Mouse (Mus musculus) lung, embryonic 14.5 days (tissue): ENCODE results near the gene L3hypdh. TPM values are rescaled to one million over a fixed set of nuclear protein-coding genes. Genes with fewer than 3 reads are reported as not detected.

Experiments used
- ATAC-seq: fragments of 200-750 bp; cut with Nextera tagmentation; 2 replicates; pipeline ENCODE4 v1.8.0; 2017; ENCODE audit warnings: mild to moderate bottlenecking, moderate TSS enrichment, moderate library complexity; ENCODE audit not compliant: insufficient read depth
- DNase-seq: peaks from one replicate; pipeline ENCODE4 v3.0.0-alpha.2; 2015
- H3K27ac ChIP-seq: fragments of 300-500 bp; sonication (generic); 2 replicates; pipeline ENCODE4 v1.5.1; 2014; ENCODE audit warnings: low read depth, mild to moderate bottlenecking, moderate library complexity
- H3K27me3 ChIP-seq: fragments of 300-500 bp; sonication (generic); 2 replicates; pipeline ENCODE4 v1.6.1; 2014; ENCODE audit warnings: low read length, control low read depth; ENCODE audit not compliant: insufficient read depth
- H3K36me3 ChIP-seq: fragments of 300-500 bp; sonication (generic); 2 replicates; pipeline ENCODE4 v1.6.1; 2014; ENCODE audit warnings: control low read depth; ENCODE audit not compliant: insufficient read depth
- H3K4me1 ChIP-seq: fragments of 300-500 bp; sonication (generic); 2 replicates; pipeline ENCODE4 v1.6.1; 2014; ENCODE audit warnings: antibody characterized with exemption, control low read depth; ENCODE audit not compliant: insufficient read depth
- H3K4me2 ChIP-seq: fragments of 300-500 bp; sonication (generic); 2 replicates; pipeline ENCODE4 v1.6.1; 2014; ENCODE audit warnings: mild to moderate bottlenecking
- H3K4me3 ChIP-seq: fragments of 300-500 bp; sonication (generic); 2 replicates; pipeline ENCODE4 v1.5.1; 2014; ENCODE audit warnings: low read depth, low read length
- H3K9ac ChIP-seq: fragments of 300-500 bp; sonication (generic); 2 replicates; pipeline ENCODE4 v1.6.1; 2014
- H3K9me3 ChIP-seq: fragments of 300-500 bp; sonication (generic); 2 replicates; pipeline ENCODE4 v1.6.1; 2016; ENCODE audit warnings: low read depth, low read length, control low read depth
- CTCF ChIP-seq: IDR thresholded peaks from 2 replicates; pipeline ENCODE4 v1.5.1; 2016; ENCODE audit warnings: antibody characterized with exemption, low read depth
- WGBS: fragments of 180-500 bp; shearing (Covaris S2); extraction: QIAGEN DNeasy Blood & Tissue Kit; methylation state at CpG from one replicate; pipeline ENCODE4 v1.1.7; 2014; 5-methylcytosine and 5-hydroxymethylcytosine counted together
- polyA plus RNA-seq: library from polyadenylated mRNA; unstranded; fragments of >200 nt; fragmentation: Nextera tagmentation; extraction: Ambion mirVana; gene quantifications from 2 replicates; pipeline ENCODE4 v1.2.1, GENCODE M21; 2014

L3hypdh gene
- 25.0 and 25.2 TPM in 2 replicates for polyA plus RNA-seq

DNA sequence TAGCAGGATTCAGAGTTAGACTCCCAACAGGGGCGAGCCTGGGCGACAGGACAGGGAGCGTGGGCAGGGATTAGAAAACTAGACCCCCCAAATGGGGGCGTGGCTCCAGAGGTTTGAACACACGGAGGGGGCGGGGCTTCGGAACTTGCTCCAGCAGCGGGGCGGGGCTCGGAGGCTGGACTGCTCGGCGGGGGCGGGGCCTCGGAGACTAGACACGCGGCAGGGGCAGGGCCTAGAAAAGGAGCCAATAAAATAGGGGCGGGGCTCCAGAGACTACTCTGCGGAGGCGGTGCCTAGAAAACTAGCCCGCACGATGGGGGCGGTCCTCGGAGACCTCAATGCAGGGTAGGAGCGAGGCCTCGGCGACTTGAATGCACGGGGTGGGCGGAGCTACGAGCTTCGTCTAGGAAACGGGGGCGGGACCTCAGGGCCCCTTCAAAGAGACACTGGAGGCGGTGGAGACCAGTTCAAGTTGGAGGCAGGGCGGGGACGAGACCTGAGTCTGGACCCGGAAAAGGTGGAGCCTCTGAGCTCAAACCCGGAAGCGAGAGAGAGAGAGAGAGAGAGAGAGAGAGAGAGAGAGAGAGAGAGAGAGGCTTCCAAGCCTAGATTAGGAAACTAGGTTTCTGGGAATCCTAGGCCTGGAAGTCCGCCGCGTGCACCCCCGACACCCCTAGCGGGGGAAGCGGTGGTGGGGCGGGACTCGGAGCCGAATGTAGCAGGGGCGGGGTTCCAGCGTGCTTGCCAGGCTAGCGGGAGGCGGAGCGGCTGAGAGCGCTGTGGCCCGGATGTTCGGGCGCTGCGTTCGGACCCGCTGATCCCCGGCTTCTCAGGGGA is at the start of gene L3hypdh, which contains the start of gene Jkamp:
Gene L3hypdh, minus strand, starts transcription at position 111 of the 837 bp plus-strand sequence.
Gene Jkamp, plus strand, starts transcription at position 261 of the 837 bp plus-strand sequence.
- peak within 1 kb of the TSS; percentile 89 for H3K4me2 ChIP-seq
- peaks cover 5% of the 10 kb centered on the region for H3K4me1 ChIP-seq
- H3K27ac ChIP-seq: peak within 1 kb of the TSS; percentile 95
- peak; percentile 97 for ATAC-seq
- H3K27me3 ChIP-seq: no peaks in the 10 kb centered on the region
- H3K4me3 ChIP-seq: peak within 1 kb of the TSS; percentile 64
- peak within 1 kb of the TSS; percentile 77 for H3K9ac ChIP-seq
- WGBS: under 1% methylated on average over 59 of the region's 60 CpGs
- TF ChIP-seq CTCF: peak; percentile 42
- peaks cover 5% of the 10 kb centered on the region; the same call in 1 of the 2 replicates for H3K36me3 ChIP-seq
- DNase-seq: peak; percentile 100
- H3K9me3 ChIP-seq: no peaks in the 10 kb centered on the region

GRCm38 (mm10) chr12:72129203-72129602 is 44.0 kb upstream of the L3hypdh start:
- no peaks in the 10 kb centered on the region for H3K9me3 ChIP-seq
- no peak overlapping the region for H3K4me2 ChIP-seq
- H3K4me1 ChIP-seq: no peaks in the 10 kb centered on the region
- H3K36me3 ChIP-seq: no peaks in the 10 kb centered on the region
- no peak overlapping the region for H3K9ac ChIP-seq
- H3K4me3 ChIP-seq: no peak overlapping the region
- ATAC-seq: no peak
- H3K27me3 ChIP-seq: no peaks in the 10 kb centered on the region
- no peak for DNase-seq
- no peak for TF ChIP-seq CTCF
- H3K27ac ChIP-seq: no peak overlapping the region
- WGBS: 91% methylated on average over 10 of the region's 10 CpGs

DNA sequence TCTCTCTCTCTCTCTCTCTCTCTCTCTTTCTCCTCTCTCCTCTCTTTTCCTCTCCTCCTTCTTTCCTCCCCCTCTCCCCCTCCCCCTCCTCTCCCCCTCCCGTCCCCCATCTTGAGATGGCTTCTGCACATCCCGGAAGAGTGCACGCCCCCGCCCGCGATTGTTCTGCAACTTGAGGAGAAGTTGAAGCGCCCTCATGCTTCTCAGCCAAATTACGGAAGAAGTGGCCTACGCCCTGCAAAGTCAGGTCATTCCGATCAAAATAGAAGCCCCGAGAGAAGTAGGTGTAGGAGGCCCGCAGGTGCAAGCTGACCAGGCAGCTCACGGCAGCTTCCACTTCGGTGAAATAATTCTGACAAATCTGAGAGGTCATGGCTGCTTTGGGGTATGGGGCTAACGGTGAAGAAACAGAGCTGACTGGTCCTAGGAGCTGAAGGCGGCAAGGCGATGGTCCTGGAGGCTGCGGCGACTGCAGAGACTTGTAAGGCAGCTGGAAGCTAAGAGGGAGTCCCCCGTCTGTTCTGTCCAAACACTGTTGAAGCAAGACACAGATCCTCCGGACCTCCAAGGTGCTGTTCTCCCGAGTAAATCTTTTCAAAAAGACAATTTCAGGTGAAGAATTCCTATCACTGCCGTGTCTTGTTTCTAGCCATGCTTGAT is 30.6 kb upstream of the L3hypdh start:
- Histone ChIP-seq H3K9ac (no peak overlapping the region), H3K9me3 (no peaks in the 10 kb centered on the region), H3K36me3 (no peaks in the 10 kb centered on the region), H3K27ac (no peak overlapping the region), H3K4me1 (no peaks in the 10 kb centered on the region), H3K4me3 (no peak overlapping the region), H3K27me3 (no peaks in the 10 kb centered on the region), H3K4me2 (no peak overlapping the region)
- TF ChIP-seq CTCF: no peak
- DNase-seq (no peak), ATAC-seq (no peak)
- 65% methylated on average over 22 of the region's 23 CpGs for WGBS

- no peak for ATAC-seq
- Histone ChIP-seq H3K4me1 (no peaks in the 10 kb centered on the region), H3K4me2 (no peak overlapping the region), H3K27me3 (no peaks in the 10 kb centered on the region), H3K36me3 (no peaks in the 10 kb centered on the region), H3K9me3 (no peaks in the 10 kb centered on the region), H3K4me3 (no peak overlapping the region), H3K27ac (no peak overlapping the region), H3K9ac (no peak overlapping the region)
- TF ChIP-seq CTCF: no peak
- 73% methylated on average over 6 of the region's 6 CpGs for WGBS
- no peak for DNase-seq
These were observed 29.9 kb upstream of the L3hypdh start for GRCm38 (mm10) chr12:72115126-72115525.

- 21% methylated on average over 14 of the region's 14 CpGs for WGBS
- ATAC-seq (peak; percentile 58; the same call in 1 of the 2 replicates), DNase-seq (peak; percentile 93)
- no peak overlapping the region for H3K27ac ChIP-seq
- no peaks in the 10 kb centered on the region for H3K4me1 ChIP-seq
- peak overlapping the region; percentile 33; the same call in 1 of the 2 replicates for H3K4me2 ChIP-seq
- TF ChIP-seq CTCF: peak; percentile 88
- H3K9me3 ChIP-seq: no peaks in the 10 kb centered on the region
- H3K9ac ChIP-seq: no peak overlapping the region
- no peaks in the 10 kb centered on the region for H3K27me3 ChIP-seq
- no peaks in the 10 kb centered on the region; the same call in 1 of the 2 replicates for H3K36me3 ChIP-seq
- no peak overlapping the region for H3K4me3 ChIP-seq
These were observed 19.5 kb upstream of the L3hypdh start for GRCm38 (mm10) chr12:72104525-72105281.

DNA sequence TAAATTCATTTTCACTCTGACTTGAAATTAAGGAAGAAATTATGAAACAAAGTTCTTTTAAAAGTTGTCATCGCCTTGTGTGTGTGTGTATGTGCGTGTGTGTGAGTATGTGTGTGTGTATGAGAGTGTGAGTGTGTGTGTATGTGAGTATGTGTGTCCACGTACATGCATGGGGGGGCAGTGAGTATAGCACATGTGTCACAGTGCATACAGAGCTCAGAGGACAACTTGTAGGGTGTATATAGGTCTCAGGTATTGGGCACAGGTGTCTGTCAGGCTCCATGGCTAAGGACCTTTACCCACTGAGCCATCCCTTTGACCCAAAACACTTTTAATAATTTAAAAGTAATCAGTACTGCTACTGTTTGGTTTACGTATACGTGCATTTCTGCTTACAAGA is 18.8 kb upstream of the L3hypdh start:
- no peak for TF ChIP-seq CTCF
- WGBS: 77% methylated on average over 5 of the region's 5 CpGs
- no peaks in the 10 kb centered on the region for H3K4me1 ChIP-seq
- no peaks in the 10 kb centered on the region for H3K27me3 ChIP-seq
- DNase-seq: no peak
- no peak overlapping the region for H3K27ac ChIP-seq
- H3K4me3 ChIP-seq: no peak overlapping the region
- no peaks in the 10 kb centered on the region for H3K9me3 ChIP-seq
- no peak overlapping the region for H3K4me2 ChIP-seq
- H3K36me3 ChIP-seq: no peaks in the 10 kb centered on the region; the same call in 1 of the 2 replicates
- ATAC-seq: peak; percentile 41; the same call in 1 of the 2 replicates
- H3K9ac ChIP-seq: no peak overlapping the region
